Mouse (Mus musculus) heart, embryonic 11.5 days (tissue): ENCODE results near the gene Vmn2r22. TPM values are rescaled to one million over a fixed set of nuclear protein-coding genes. Genes with fewer than 3 reads are reported as not detected.
"Not testable (repeated sequence)": the region's sequence is repeated elsewhere in the genome, so short reads cannot be mapped to it uniquely, and the experiment has no call there.

Experiments used
- ATAC-seq: fragments of 200-750 bp; cut with Nextera tagmentation; replicated peaks from 2 replicates; pipeline ENCODE4 v1.8.0; 2017; ENCODE audit warnings: moderate library complexity; ENCODE audit not compliant: insufficient number of reproducible peaks, low FRiP score, low TSS enrichment
- H3K27ac ChIP-seq: fragments of 300-500 bp; sonication (generic); 2 replicates; pipeline ENCODE4 v1.5.1; 2014; ENCODE audit warnings: mild to moderate bottlenecking, low read depth, low read length
- H3K27me3 ChIP-seq: fragments of 300-500 bp; sonication (generic); 2 replicates; pipeline ENCODE4 v1.6.1; 2014; ENCODE audit warnings: mild to moderate bottlenecking, low read length, mixed read lengths; ENCODE audit not compliant: control insufficient read depth, insufficient read depth
- H3K36me3 ChIP-seq: fragments of 300-500 bp; sonication (generic); 2 replicates; pipeline ENCODE4 v1.6.1; 2014; ENCODE audit warnings: mild to moderate bottlenecking, low read length, moderate library complexity, mixed read lengths; ENCODE audit not compliant: control insufficient read depth, insufficient read depth
- H3K4me1 ChIP-seq: fragments of 300-500 bp; sonication (generic); 2 replicates; pipeline ENCODE4 v1.6.1; 2014; ENCODE audit warnings: low read length; ENCODE audit not compliant: control insufficient read depth, insufficient read depth
- H3K4me2 ChIP-seq: fragments of 300-500 bp; sonication (generic); 2 replicates; pipeline ENCODE4 v1.6.1; 2014; ENCODE audit warnings: mild to moderate bottlenecking, moderate library complexity
- H3K4me3 ChIP-seq: fragments of 300-500 bp; sonication (generic); 2 replicates; pipeline ENCODE4 v1.5.1; 2014; ENCODE audit warnings: low read depth, low read length
- H3K9ac ChIP-seq: fragments of 300-500 bp; sonication (generic); 2 replicates; pipeline ENCODE4 v1.6.1; 2014; ENCODE audit warnings: mild to moderate bottlenecking, low read depth, low read length, moderate library complexity
- H3K9me3 ChIP-seq: fragments of 300-500 bp; sonication (generic); replicated peaks from 2 replicates; pipeline ENCODE4 v1.6.1; 2016; ENCODE audit warnings: low read length; ENCODE audit not compliant: control insufficient read depth
- WGBS: fragments of 180-500 bp; shearing (Covaris S2); extraction: QIAGEN DNeasy Blood & Tissue Kit; methylation state at CpG from one replicate; pipeline ENCODE4 v1.1.7; 2014; ENCODE audit not compliant: insufficient replicate concordance; 5-methylcytosine and 5-hydroxymethylcytosine counted together
- polyA plus RNA-seq: library from polyadenylated mRNA; unstranded; fragments of >200 nt; fragmentation: Nextera tagmentation; extraction: Ambion mirVana; gene quantifications from 2 replicates; pipeline ENCODE4 v1.2.1, GENCODE M21; 2014

Gene Vmn2r22
- not detected in 2 replicates for polyA plus RNA-seq

- H3K27ac ChIP-seq, H3K4me2 ChIP-seq, H3K36me3 ChIP-seq, H3K4me3 ChIP-seq, H3K27me3 ChIP-seq, H3K4me1 ChIP-seq, H3K9me3 ChIP-seq, H3K9ac ChIP-seq, ATAC-seq: not testable (repeated sequence)
- 58% methylated on average over 3 of the region's 3 CpGs for WGBS
Observed at GRCm38 (mm10) chr6:123650625-123651024, at the start of gene Vmn2r22. Gene Vmn2r22, minus strand, starts transcription at chr6:123650725.

GRCm38 (mm10) chr6:123697213-123697612, 46.7 kb upstream of the Vmn2r22 start:
- ATAC-seq = no peak
- Histone ChIP-seq H3K9me3 (no peaks in the 10 kb centered on the region), H3K4me3 (no peak overlapping the region), H3K9ac (no peak overlapping the region), H3K4me1 (no peaks in the 10 kb centered on the region), H3K27ac (no peak overlapping the region), H3K36me3 (no peaks in the 10 kb centered on the region), H3K4me2 (no peak overlapping the region), H3K27me3 (no peaks in the 10 kb centered on the region)

- not testable (repeated sequence) for H3K36me3 ChIP-seq, ATAC-seq, H3K4me3 ChIP-seq, H3K9ac ChIP-seq, H3K4me2 ChIP-seq, H3K27ac ChIP-seq, H3K9me3 ChIP-seq, H3K4me1 ChIP-seq, H3K27me3 ChIP-seq
- WGBS = 56% methylated on average over 1 of the region's 1 CpGs
Observed at GRCm38 (mm10) chr6:123696639-123697038, 46.1 kb upstream of the Vmn2r22 start.

GRCm38 (mm10) chr6:123657040-123657439, 6.5 kb upstream of the Vmn2r22 start:
- H3K4me2 ChIP-seq = peak overlapping the region; percentile 16; the same call in 1 of the 2 replicates
- no peak overlapping the region for H3K9ac ChIP-seq
- no peaks in the 10 kb centered on the region for H3K27me3 ChIP-seq
- 35% methylated on average over 6 of the region's 6 CpGs for WGBS
- H3K36me3 ChIP-seq = no peaks in the 10 kb centered on the region
- H3K27ac ChIP-seq = no peak overlapping the region
- H3K9me3 ChIP-seq = no peaks in the 10 kb centered on the region
- H3K4me1 ChIP-seq = no peaks in the 10 kb centered on the region
- ATAC-seq = no peak
- no peak overlapping the region for H3K4me3 ChIP-seq

- 68% methylated on average over 4 of the region's 4 CpGs for WGBS
- H3K4me2 ChIP-seq, H3K4me3 ChIP-seq, H3K4me1 ChIP-seq, H3K9me3 ChIP-seq, ATAC-seq, H3K36me3 ChIP-seq, H3K27ac ChIP-seq, H3K9ac ChIP-seq, H3K27me3 ChIP-seq: not testable (repeated sequence)
Observed at GRCm38 (mm10) chr6:123639394-123639793, 11.1 kb downstream of the Vmn2r22 start.

- not testable (repeated sequence) for ATAC-seq, H3K4me3 ChIP-seq, H3K27ac ChIP-seq, H3K9ac ChIP-seq, H3K36me3 ChIP-seq, H3K4me2 ChIP-seq, H3K27me3 ChIP-seq, H3K4me1 ChIP-seq, H3K9me3 ChIP-seq
- no CpG with 5 or more reads among the region's 2 CpGs for WGBS
Observed at GRCm38 (mm10) chr6:123623784-123624183, 26.7 kb downstream of the Vmn2r22 start.

GRCm38 (mm10) chr6:123588368-123588767, 62.2 kb downstream of the Vmn2r22 start:
- not testable (repeated sequence) for H3K9me3 ChIP-seq, ATAC-seq, H3K36me3 ChIP-seq, H3K4me2 ChIP-seq, H3K9ac ChIP-seq, H3K27ac ChIP-seq, H3K4me1 ChIP-seq, H3K4me3 ChIP-seq, H3K27me3 ChIP-seq
- no CpG with 5 or more reads among the region's 5 CpGs for WGBS

- not testable (repeated sequence) for H3K4me3 ChIP-seq, ATAC-seq, H3K27me3 ChIP-seq, H3K27ac ChIP-seq, H3K9me3 ChIP-seq, H3K36me3 ChIP-seq, H3K4me2 ChIP-seq, H3K4me1 ChIP-seq, H3K9ac ChIP-seq
- WGBS = no CpG with 5 or more reads among the region's 2 CpGs
Observed at GRCm38 (mm10) chr6:123587796-123588328, 62.7 kb downstream of the Vmn2r22 start.

- not testable (repeated sequence) for H3K4me1 ChIP-seq, H3K9me3 ChIP-seq, H3K27ac ChIP-seq, H3K4me2 ChIP-seq, H3K36me3 ChIP-seq, H3K4me3 ChIP-seq, H3K9ac ChIP-seq, ATAC-seq, H3K27me3 ChIP-seq
- WGBS = no CpG with 5 or more reads among the region's 1 CpGs
Observed at GRCm38 (mm10) chr6:123583988-123584387, 66.5 kb downstream of the Vmn2r22 start.
